ENCODE assay signal across 12 mouse cellular contexts in the genomic region with DNA sequence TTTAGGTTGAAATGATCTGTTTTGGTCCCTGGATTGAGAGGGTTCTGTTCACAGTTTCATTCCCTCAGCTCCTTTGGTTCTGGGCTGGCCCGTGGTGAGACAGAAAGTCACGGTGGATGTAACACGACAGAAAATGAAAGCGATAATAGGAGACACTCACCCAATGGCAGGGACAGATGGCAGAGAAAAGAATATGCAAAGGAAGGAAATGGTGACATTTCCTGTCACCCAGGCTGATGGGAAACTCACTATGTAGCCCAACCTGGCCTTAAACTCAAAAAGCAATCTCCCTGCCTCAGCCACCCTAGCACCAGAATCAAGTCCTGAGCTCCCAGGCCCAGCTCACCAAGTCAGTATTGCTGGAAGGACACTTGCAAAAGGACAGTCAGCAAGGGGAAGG. TPM values are rescaled to one million over a fixed set of nuclear protein-coding genes. Genes with fewer than 3 reads are reported as not detected.
DNase-seq lines count a peak whose midpoint lies in the region; ATAC-seq lines count a peak whose summit lies in the region.
"Had no signal": no experiment of that assay in that cellular context is flagged by ENCODE, and none has a peak within 500 bp of the region (broad histone marks: within the 10 kb centered on the region; RNA-seq: fewer than 3 reads in every experiment).

No protein-coding gene starts in this region.

- H3K4me1 ChIP-seq in kidney, embryonic 14.5 days (ENCODE audit: control insufficient read depth, insufficient read depth, low read length): no peaks in the 10 kb centered on the region
- peaks cover 10% of the 10 kb centered on the region for H3K4me1 ChIP-seq in embryonic facial prominence, embryonic 10.5 days
- no peaks in the 10 kb centered on the region for H3K4me1 ChIP-seq in hindbrain, embryonic 14.5 days (replicated peaks; ENCODE audit: control insufficient read depth, insufficient read depth, low read length)
- H3K4me1 ChIP-seq in midbrain, embryonic 16.5 days (ENCODE audit: control insufficient read depth, insufficient read depth, low read length): no peaks in the 10 kb centered on the region; the same call in 1 of the 2 replicates
- H3K4me1 ChIP-seq: liver, embryonic 12.5 days had no signal

- H3K9me3 ChIP-seq in kidney, embryonic 14.5 days (ENCODE audit: control insufficient read depth, low read length): no peaks in the 10 kb centered on the region
- no peaks in the 10 kb centered on the region for H3K9me3 ChIP-seq in embryonic facial prominence, embryonic 10.5 days
- no peaks in the 10 kb centered on the region for H3K9me3 ChIP-seq in hindbrain, embryonic 14.5 days (ENCODE audit: control insufficient read depth, low read length)
- no peaks in the 10 kb centered on the region for H3K9me3 ChIP-seq in midbrain, embryonic 16.5 days (replicated peaks; ENCODE audit: control insufficient read depth, low read length, poor library complexity, severe bottlenecking)
- H3K9me3 ChIP-seq: liver, embryonic 12.5 days had no signal

- peaks cover 39% of the 10 kb centered on the region for H3K27me3 ChIP-seq in kidney, embryonic 14.5 days (ENCODE audit: control insufficient read depth, insufficient read depth, low read length)
- H3K27me3 ChIP-seq in embryonic facial prominence, embryonic 10.5 days (replicated peaks; ENCODE audit: low read depth, poor library complexity, severe bottlenecking): peaks cover 68% of the 10 kb centered on the region
- H3K27me3 ChIP-seq in hindbrain, embryonic 14.5 days (ENCODE audit: control insufficient read depth, insufficient read depth, low read length): peaks cover 45% of the 10 kb centered on the region
- peaks cover 31% of the 10 kb centered on the region for H3K27me3 ChIP-seq in midbrain, embryonic 16.5 days (ENCODE audit: control insufficient read depth, insufficient read depth, low read depth, low read length)

- no peak for ATAC-seq in kidney, embryonic 14.5 days (ENCODE audit: low FRiP score, low TSS enrichment)
- ATAC-seq in hindbrain, embryonic 14.5 days (ENCODE audit: low FRiP score): no peak
- no peak for ATAC-seq in midbrain, embryonic 16.5 days
- ATAC-seq: liver, embryonic 12.5 days had no signal

- H3K36me3 ChIP-seq in kidney, embryonic 14.5 days (ENCODE audit: control insufficient read depth, insufficient read depth, low read length): no peaks in the 10 kb centered on the region
- no peaks in the 10 kb centered on the region for H3K36me3 ChIP-seq in embryonic facial prominence, embryonic 10.5 days (replicated peaks)
- no peaks in the 10 kb centered on the region for H3K36me3 ChIP-seq in hindbrain, embryonic 14.5 days (replicated peaks; ENCODE audit: control insufficient read depth, insufficient read depth)
- H3K36me3 ChIP-seq in midbrain, embryonic 16.5 days (ENCODE audit: control insufficient read depth, insufficient read depth, low read length): no peaks in the 10 kb centered on the region
- H3K36me3 ChIP-seq: liver, embryonic 12.5 days had no signal

- H3K9ac ChIP-seq in kidney, embryonic 14.5 days (ENCODE audit: low read depth, low read length): no peak overlapping the region
- no peak overlapping the region for H3K9ac ChIP-seq in hindbrain, embryonic 14.5 days
- H3K9ac ChIP-seq in midbrain, embryonic 16.5 days (ENCODE audit: low read depth, low read length): 0 out of 2 replicates have a peak overlapping the region, but pooled peaks have one; percentile 41
- H3K9ac ChIP-seq: liver, embryonic 12.5 days had no signal

- H3K27ac ChIP-seq in kidney, embryonic 14.5 days (ENCODE audit: low read depth, low read length): no peak overlapping the region
- H3K27ac ChIP-seq in embryonic facial prominence, embryonic 10.5 days (replicated peaks): no peak overlapping the region
- no peak overlapping the region for H3K27ac ChIP-seq in hindbrain, embryonic 14.5 days
- no peak overlapping the region for H3K27ac ChIP-seq in midbrain, embryonic 16.5 days (ENCODE audit: low read length)
- H3K27ac ChIP-seq: liver, embryonic 12.5 days; stomach, postnatal 0 days had no signal

- H3K4me2 ChIP-seq in kidney, embryonic 14.5 days (replicated peaks; ENCODE audit: low read depth, low read length): 0 out of 2 replicates have a peak overlapping the region, but pooled peaks have one; percentile 1
- H3K4me2 ChIP-seq in hindbrain, embryonic 14.5 days (replicated peaks): peak overlapping the region; percentile 45
- peak overlapping the region; percentile 55 for H3K4me2 ChIP-seq in midbrain, embryonic 16.5 days (ENCODE audit: low read length)
- H3K4me2 ChIP-seq: liver, embryonic 12.5 days had no signal

- DNase-seq in kidney, adult 9 months: no peak
- DNase-seq in embryonic facial prominence, embryonic 10.5 days (ENCODE audit: low spot score): no peak
- no peak for DNase-seq in hindbrain, embryonic 14.5 days (ENCODE audit: low spot score)
- DNase-seq in embryo, embryonic 9.5 days (ENCODE audit: extremely low spot score): no peak
- no peak for DNase-seq in thymus, adult 18-20 months
- DNase-seq in gastrocnemius, postnatal 10 days: no peak
- DNase-seq: cerebellum, adult 11 months; kidney, postnatal 25 days had no signal

- WGBS in kidney, embryonic 14.5 days: 36% methylated on average over 4 of the region's 4 CpGs
- WGBS in embryonic facial prominence, embryonic 10.5 days: 46% methylated on average over 4 of the region's 4 CpGs
- WGBS in hindbrain, embryonic 14.5 days: 38% methylated on average over 4 of the region's 4 CpGs
- 29% methylated on average over 4 of the region's 4 CpGs for WGBS in midbrain, embryonic 16.5 days

- 0 out of 2 replicates have a peak overlapping the region, but pooled peaks have one; percentile 16 for H3K4me3 ChIP-seq in kidney, embryonic 14.5 days (ENCODE audit: low read length)
- H3K4me3 ChIP-seq in embryonic facial prominence, embryonic 10.5 days: peak overlapping the region; percentile 42
- H3K4me3 ChIP-seq in hindbrain, embryonic 14.5 days (replicated peaks; ENCODE audit: low read length): no peak overlapping the region
- H3K4me3 ChIP-seq in midbrain, embryonic 16.5 days (ENCODE audit: low read depth, low read length): no peak overlapping the region; the same call in 1 of the 2 replicates
- H3K4me3 ChIP-seq: liver, embryonic 12.5 days had no signal

RNA-seq across cellular contexts. Expression of gene Tmem132d, which starts 11.0 kb away (rescaled TPM):
- 0.20 and 0.34 TPM in 2 replicates for polyA plus RNA-seq in kidney, embryonic 14.5 days (2014; fragmentation: Nextera tagmentation; extraction: Ambion mirVana)
- polyA plus RNA-seq in embryonic facial prominence, embryonic 10.5 days (2016; fragmentation: Nextera tagmentation; extraction: Ambion mirVana): 0.18 and 0.85 TPM in 2 replicates
- polyA plus RNA-seq in hindbrain, embryonic 14.5 days (2014; fragmentation: Nextera tagmentation; extraction: Ambion mirVana): 4.5 and 5.7 TPM in 2 replicates
- polyA plus RNA-seq in midbrain, embryonic 16.5 days (2015; fragmentation: Nextera tagmentation; extraction: Ambion mirVana): 2.8 and 3.3 TPM in 2 replicates
- under 1 TPM in 1 of 2 experiments, not detected in 1; 0.11 TPM for total RNA-seq in gastrocnemius, postnatal 10 days (2021)

Comparison
In these comparisons a context has a peak if more than half of its experiments do, and no peak if none do; other contexts are left out.
1. H3K4me2 ChIP-seq: peak in every context shown above with its lines; median percentile 55 in midbrain, embryonic 16.5 days; 45 in hindbrain, embryonic 14.5 days; 1 in kidney, embryonic 14.5 days.
2. H3K4me3 ChIP-seq: peak in kidney, embryonic 14.5 days (single experiment) and embryonic facial prominence, embryonic 10.5 days (single experiment); none in hindbrain, embryonic 14.5 days (single experiment) and midbrain, embryonic 16.5 days (single experiment).